10 mouse cellular contexts compared by ENCODE assay signal in genomic region chr4:124110705-124111104, GRCm38 (mm10).
A peak's percentile ranks its signal among the peaks of the same experiment; 100 is the strongest.
DNase-seq lines count a peak whose midpoint lies in the region; ATAC-seq and TF ChIP-seq lines count a peak whose summit lies in the region.
"Had no signal": no experiment of that assay in that cellular context is flagged by ENCODE, and none has a peak within 500 bp of the region (broad histone marks: within the 10 kb centered on the region; RNA-seq: fewer than 3 reads in every experiment).

No protein-coding gene starts in this region.

- H3K27me3 ChIP-seq in forebrain, embryonic 11.5 days (ENCODE audit: control insufficient read depth, insufficient read depth, low read length) = no peaks in the 10 kb centered on the region
- H3K27me3 ChIP-seq in forebrain, embryonic 13.5 days = no peaks in the 10 kb centered on the region
- no peaks in the 10 kb centered on the region for H3K27me3 ChIP-seq in lung, embryonic 14.5 days (ENCODE audit: insufficient read depth, low read length)

- no peaks in the 10 kb centered on the region for H3K9me3 ChIP-seq in forebrain, embryonic 11.5 days (ENCODE audit: control insufficient read depth, low read length)
- H3K9me3 ChIP-seq in forebrain, embryonic 13.5 days (replicated peaks) = peaks cover 5% of the 10 kb centered on the region; the same call in 1 of the 2 replicates
- H3K9me3 ChIP-seq in lung, embryonic 14.5 days (ENCODE audit: low read depth, low read length) = no peaks in the 10 kb centered on the region

- no peak overlapping the region for H3K9ac ChIP-seq in forebrain, embryonic 11.5 days (ENCODE audit: low read length)
- H3K9ac ChIP-seq in forebrain, embryonic 13.5 days = no peak overlapping the region
- H3K9ac ChIP-seq in lung, embryonic 14.5 days = no peak overlapping the region

- no peak for ATAC-seq in forebrain, embryonic 11.5 days (replicated peaks; ENCODE audit: low FRiP score)
- ATAC-seq in forebrain, embryonic 13.5 days = no peak
- no peak for ATAC-seq in lung, embryonic 14.5 days (ENCODE audit: insufficient read depth)
- 0 out of 2 replicates have a peak, but pooled peaks have one; percentile 48 for ATAC-seq in megakaryocyte progenitor cell, adult 5-6 weeks (replicated peaks; ENCODE audit: poor library complexity)

- no peak overlapping the region for H3K4me3 ChIP-seq in forebrain, embryonic 11.5 days (ENCODE audit: low read depth, low read length)
- no peak overlapping the region for H3K4me3 ChIP-seq in forebrain, embryonic 13.5 days
- H3K4me3 ChIP-seq in lung, embryonic 14.5 days (ENCODE audit: low read depth, low read length) = no peak overlapping the region

- H3K4me1 ChIP-seq in forebrain, embryonic 11.5 days (replicated peaks; ENCODE audit: control insufficient read depth, insufficient read depth, low read length) = 0 out of 2 replicates have a peak, but pooled peaks cover 3% of the 10 kb centered on the region
- peaks cover 13% of the 10 kb centered on the region; the same call in 1 of the 2 replicates for H3K4me1 ChIP-seq in forebrain, embryonic 13.5 days
- no peaks in the 10 kb centered on the region for H3K4me1 ChIP-seq in lung, embryonic 14.5 days (ENCODE audit: insufficient read depth)

- no peak overlapping the region for H3K4me2 ChIP-seq in forebrain, embryonic 11.5 days (ENCODE audit: low read depth, low read length, severe bottlenecking)
- no peak overlapping the region for H3K4me2 ChIP-seq in forebrain, embryonic 13.5 days
- no peak overlapping the region for H3K4me2 ChIP-seq in lung, embryonic 14.5 days

- no peaks in the 10 kb centered on the region for H3K36me3 ChIP-seq in forebrain, embryonic 11.5 days (ENCODE audit: control insufficient read depth, insufficient read depth, low read length)
- H3K36me3 ChIP-seq in forebrain, embryonic 13.5 days (ENCODE audit: poor library complexity, severe bottlenecking) = no peaks in the 10 kb centered on the region
- no peaks in the 10 kb centered on the region for H3K36me3 ChIP-seq in lung, embryonic 14.5 days (ENCODE audit: insufficient read depth)

- peak; percentile 59 for TF ChIP-seq CTCF in lung, embryonic 14.5 days (IDR thresholded peaks at IDR 0.05; ENCODE audit: low read depth)

- WGBS in forebrain, embryonic 11.5 days = 68% methylated on average over 8 of the region's 8 CpGs
- 66% methylated on average over 8 of the region's 8 CpGs for WGBS in forebrain, embryonic 13.5 days
- WGBS in lung, embryonic 14.5 days = 63% methylated on average over 8 of the region's 8 CpGs

- peak; percentile 57 for DNase-seq in forebrain, embryonic 11.5 days (ENCODE audit: low spot score)
- DNase-seq in lung, embryonic 14.5 days = peak; percentile 43
- DNase-seq in lung, postnatal 4 days = no peak
- DNase-seq in R1 (ENCODE audit: low read depth, low spot score) = peak; percentile 78
- no peak for DNase-seq in cerebellum, postnatal 36 days
- no peak for DNase-seq in right cerebral cortex, postnatal 36 days (ENCODE audit: low spot score in 2 of 2)
- DNase-seq: cerebellum, adult 8-10 months had no signal

- H3K27ac ChIP-seq in forebrain, embryonic 11.5 days (ENCODE audit: low read depth, low read length) = no peak overlapping the region
- no peak overlapping the region for H3K27ac ChIP-seq in forebrain, embryonic 13.5 days
- no peak overlapping the region for H3K27ac ChIP-seq in lung, embryonic 14.5 days (ENCODE audit: low read depth)
- H3K27ac ChIP-seq: macrophage had no signal

Comparison
In these comparisons a context has a peak if more than half of its experiments do, and no peak if none do; other contexts are left out.
1. DNase-seq: peak in forebrain, embryonic 11.5 days (single experiment), lung, embryonic 14.5 days (single experiment) and R1 (single experiment); none in lung, postnatal 4 days (0 of 2), cerebellum, postnatal 36 days (0 of 2) and right cerebral cortex, postnatal 36 days (0 of 2).